Mouse (Mus musculus): ENCODE data around the gene Vezf1. TPM values are rescaled to one million over a fixed set of nuclear protein-coding genes. Genes with fewer than 3 reads are reported as not detected.

Vezf1 gene
- polyA plus RNA-seq, 1 experiment = 21.4 TPM

DNA sequence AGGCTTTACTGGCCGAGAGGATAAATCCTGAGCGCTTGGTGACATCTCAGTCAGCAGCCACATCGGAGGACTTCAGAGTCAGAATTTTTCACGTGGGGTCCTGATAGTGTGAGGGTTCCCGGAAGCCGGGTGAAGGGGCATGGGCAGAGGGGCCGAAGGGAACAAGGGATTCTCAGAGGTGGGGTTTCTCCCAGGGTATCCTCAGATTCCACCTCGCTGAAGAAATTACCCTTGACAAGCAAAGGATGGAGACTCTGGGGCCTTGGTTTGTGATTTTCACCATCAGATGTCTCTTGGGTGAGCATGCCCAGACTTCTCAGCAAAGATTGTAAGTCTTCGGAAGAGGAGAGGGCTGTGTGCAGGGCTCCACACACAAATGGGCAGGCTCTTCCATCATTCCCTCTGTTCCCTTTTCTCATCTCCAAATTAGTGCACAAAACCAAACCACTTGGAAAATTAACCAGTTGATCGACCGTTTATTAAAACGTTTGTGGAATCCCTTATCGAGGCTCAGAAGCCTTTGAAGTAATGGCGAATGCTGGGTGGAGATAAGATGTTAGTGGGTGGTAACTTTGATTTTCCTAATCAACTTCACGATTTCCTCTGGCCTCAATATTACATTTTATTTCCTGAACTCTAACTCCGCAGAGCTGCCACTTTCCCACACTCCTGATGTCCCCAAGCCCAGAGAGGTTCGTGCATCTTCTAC lies 30.1 kb downstream of the Vezf1 start, which contains the start of gene Cuedc1:
Cuedc1 (plus strand) TSS at position 38 of the 709 bp plus-strand sequence.
- H3K36me3 ChIP-seq (ENCODE audit: control insufficient read depth, insufficient read depth, low read length) = no peaks in the 10 kb centered on the region
- H3K27me3 ChIP-seq (replicated peaks; ENCODE audit: control insufficient read depth, insufficient read depth, low read length) = no peaks in the 10 kb centered on the region
- peak within 1 kb of the TSS; percentile 83 for H3K4me3 ChIP-seq (ENCODE audit: insufficient read depth, low read depth, low read length)
- H3K27ac ChIP-seq (ENCODE audit: insufficient read depth, low read depth, low read length) = peak within 1 kb of the TSS; percentile 95
- no peak for DNase-seq
- H3K4me1 ChIP-seq (ENCODE audit: control insufficient read depth, insufficient read depth, low read length) = no peaks in the 10 kb centered on the region; the same call in 1 of the 2 replicates
- WGBS = 37% methylated on average over 17 of the region's 17 CpGs
- TF ChIP-seq POLR2A (IDR thresholded peaks at IDR 0.05; ENCODE audit: low read depth, low read length) = no peak
- no peak for TF ChIP-seq CTCF (conservative IDR thresholded peaks at IDR 0.05; ENCODE audit: insufficient read depth, insufficient read length, low read depth, low read length)

DNA sequence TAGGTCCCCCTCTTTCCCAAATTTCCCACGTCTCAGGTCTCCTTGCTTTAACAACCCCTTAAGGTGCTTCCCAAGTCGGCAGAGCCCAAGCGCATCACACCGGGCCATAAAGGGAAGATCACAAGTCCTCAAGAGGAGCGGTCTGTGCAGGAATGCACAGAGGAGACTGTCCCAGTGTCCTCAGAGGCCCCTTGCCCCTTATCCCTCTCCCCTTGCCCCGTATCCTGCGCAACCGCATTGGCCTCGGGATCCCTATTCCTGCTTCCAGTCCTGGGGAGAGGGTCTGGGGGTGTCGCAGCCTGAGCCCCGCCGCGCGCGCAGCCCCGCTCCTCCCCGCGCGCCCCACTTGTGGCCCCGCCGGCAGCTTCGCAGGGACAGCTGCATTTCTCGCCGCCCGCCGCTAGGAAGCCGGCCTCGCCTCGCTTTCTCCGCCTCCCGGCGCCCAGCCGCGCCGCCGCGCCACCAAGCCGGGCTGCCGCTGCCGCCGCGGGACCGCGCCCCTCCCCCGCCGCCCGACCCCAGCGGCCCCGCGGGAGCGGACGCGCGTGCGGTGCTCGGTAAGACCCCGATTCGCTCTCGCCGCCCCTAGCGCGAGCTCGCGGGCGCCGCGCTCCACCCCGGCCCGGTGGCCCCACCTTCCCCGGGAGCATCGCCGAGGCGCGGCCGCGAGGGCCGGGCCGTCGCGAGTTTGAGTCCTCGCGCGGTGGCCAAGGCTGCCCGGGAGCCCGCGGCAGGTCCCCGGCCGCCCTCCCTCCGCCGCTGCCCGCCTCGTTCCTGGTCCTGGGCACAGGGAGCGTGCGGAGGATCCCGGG lies 30.9 kb downstream of the Vezf1 start:
- TF ChIP-seq CTCF (conservative IDR thresholded peaks at IDR 0.05; ENCODE audit: insufficient read depth, insufficient read length, low read depth, low read length) (no peak; the same call in 1 of the 2 replicates), POLR2A (IDR thresholded peaks at IDR 0.05; ENCODE audit: low read depth, low read length) (no peak)

DNA sequence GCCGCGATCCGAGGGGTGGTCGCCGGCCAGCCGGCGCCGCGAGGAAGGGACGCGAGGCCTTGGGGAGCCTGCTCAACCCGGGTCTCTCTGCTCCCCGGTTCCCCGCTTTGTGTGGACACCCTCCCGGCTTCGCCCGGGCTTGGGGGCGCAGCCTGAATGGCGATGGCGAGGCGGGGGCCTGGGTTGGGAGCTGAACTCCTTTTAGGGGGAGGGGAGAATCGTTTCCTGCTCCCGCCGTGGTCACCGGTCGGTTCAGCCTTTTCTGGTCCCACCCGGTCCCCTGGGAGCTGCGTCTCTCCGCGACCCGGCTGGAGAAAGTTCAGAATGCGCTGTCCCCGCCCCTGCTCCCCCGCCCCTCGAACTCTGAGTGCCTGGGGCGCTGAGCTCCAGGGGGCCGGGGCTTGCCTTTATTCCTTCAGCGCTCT lies 31.5 kb downstream of the Vezf1 start:
- no peaks in the 10 kb centered on the region for H3K36me3 ChIP-seq (ENCODE audit: control insufficient read depth, insufficient read depth, low read length)
- peak overlapping the region; percentile 83 for H3K4me3 ChIP-seq (ENCODE audit: insufficient read depth, low read depth, low read length)
- H3K4me1 ChIP-seq (ENCODE audit: control insufficient read depth, insufficient read depth, low read length) = no peaks in the 10 kb centered on the region; the same call in 1 of the 2 replicates
- WGBS = under 1% methylated on average over 36 of the region's 38 CpGs
- peak overlapping the region; percentile 95 for H3K27ac ChIP-seq (ENCODE audit: insufficient read depth, low read depth, low read length)
- TF ChIP-seq CTCF (conservative IDR thresholded peaks at IDR 0.05; ENCODE audit: insufficient read depth, insufficient read length, low read depth, low read length) (no peak), POLR2A (IDR thresholded peaks at IDR 0.05; ENCODE audit: low read depth, low read length) (peak; percentile 35)
- H3K27me3 ChIP-seq (replicated peaks; ENCODE audit: control insufficient read depth, insufficient read depth, low read length) = no peaks in the 10 kb centered on the region
- DNase-seq = peak; percentile 90

More for the DNA sequence above, 30.9 kb downstream of the Vezf1 start:
- Histone ChIP-seq H3K36me3 (ENCODE audit: control insufficient read depth, insufficient read depth, low read length) (no peaks in the 10 kb centered on the region), H3K27me3 (replicated peaks; ENCODE audit: control insufficient read depth, insufficient read depth, low read length) (no peaks in the 10 kb centered on the region), H3K27ac (ENCODE audit: insufficient read depth, low read depth, low read length) (peak overlapping the region; percentile 95), H3K4me3 (ENCODE audit: insufficient read depth, low read depth, low read length) (peak overlapping the region; percentile 83), H3K4me1 (ENCODE audit: control insufficient read depth, insufficient read depth, low read length) (no peaks in the 10 kb centered on the region; the same call in 1 of the 2 replicates)
- peak; percentile 80 for DNase-seq
- WGBS = 1% methylated on average over 95 of the region's 95 CpGs

DNA sequence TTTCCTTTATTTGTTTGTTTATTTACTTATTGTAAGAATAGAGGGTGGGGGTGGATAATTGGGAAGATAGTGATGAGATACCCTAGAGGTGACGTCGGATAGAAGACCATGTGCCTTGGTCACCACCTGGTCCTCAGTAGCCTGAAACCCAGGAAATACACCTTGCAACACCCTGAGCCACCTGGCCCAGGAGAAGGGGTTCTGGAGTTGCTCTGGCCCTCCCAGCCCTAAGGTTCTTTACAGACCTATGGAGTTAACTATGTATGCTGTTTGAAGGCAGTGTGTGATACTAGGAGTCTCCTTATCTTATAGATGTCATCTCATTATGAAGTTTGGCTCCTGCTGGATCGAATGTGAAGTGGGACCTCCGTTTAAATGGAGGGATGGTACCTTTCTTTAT lies 32.1 kb downstream of the Vezf1 start:
- no peaks in the 10 kb centered on the region for H3K36me3 ChIP-seq (ENCODE audit: control insufficient read depth, insufficient read depth, low read length)
- no peak overlapping the region; the same call in 1 of the 2 replicates for H3K4me3 ChIP-seq (ENCODE audit: insufficient read depth, low read depth, low read length)
- no peak for DNase-seq
- no peak for TF ChIP-seq CTCF (conservative IDR thresholded peaks at IDR 0.05; ENCODE audit: insufficient read depth, insufficient read length, low read depth, low read length)
- no peak for TF ChIP-seq POLR2A (IDR thresholded peaks at IDR 0.05; ENCODE audit: low read depth, low read length)
- no peaks in the 10 kb centered on the region for H3K27me3 ChIP-seq (replicated peaks; ENCODE audit: control insufficient read depth, insufficient read depth, low read length)
- 47% methylated on average over 4 of the region's 4 CpGs for WGBS
- H3K4me1 ChIP-seq (ENCODE audit: control insufficient read depth, insufficient read depth, low read length) = no peaks in the 10 kb centered on the region; the same call in 1 of the 2 replicates
- H3K27ac ChIP-seq (ENCODE audit: insufficient read depth, low read depth, low read length) = peak overlapping the region; percentile 95

DNA sequence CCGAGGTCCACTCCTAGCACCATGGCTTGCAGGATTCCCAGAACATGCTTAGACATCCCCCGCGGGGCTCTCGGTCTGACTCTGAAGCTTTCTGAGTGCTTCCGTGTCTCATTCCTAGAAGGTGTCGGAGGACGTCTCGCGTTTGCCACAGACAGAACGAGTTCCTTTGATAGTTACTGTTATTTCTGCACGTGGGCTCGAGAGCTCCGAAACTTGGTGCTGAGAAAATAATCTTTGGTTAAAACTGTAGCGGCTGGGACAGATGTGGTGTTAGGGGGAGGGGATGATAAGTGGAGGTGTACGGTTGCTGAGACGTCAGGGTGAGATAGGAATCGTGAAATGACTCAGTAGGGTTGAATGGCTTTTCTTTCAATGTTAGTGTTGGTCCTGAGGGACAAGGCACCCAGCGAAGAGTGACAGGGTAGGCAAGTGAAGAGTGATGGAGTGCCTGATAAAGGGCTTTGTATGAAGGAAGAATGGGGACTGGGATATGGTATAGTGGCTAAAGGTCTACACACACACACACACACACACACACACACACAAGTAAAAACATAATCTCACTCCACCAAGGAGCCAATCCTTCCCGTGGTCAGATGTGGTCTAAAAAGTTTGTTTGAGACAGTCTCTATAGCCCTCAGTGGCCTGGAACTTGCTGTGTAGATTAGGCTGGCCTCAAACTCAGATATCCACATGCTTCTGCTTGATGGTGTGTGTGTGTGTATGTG lies 35.3 kb downstream of the Vezf1 start:
- DNase-seq = no peak
- WGBS = 95% methylated on average over 19 of the region's 19 CpGs
- TF ChIP-seq CTCF (conservative IDR thresholded peaks at IDR 0.05; ENCODE audit: insufficient read depth, insufficient read length, low read depth, low read length) (no peak), POLR2A (IDR thresholded peaks at IDR 0.05; ENCODE audit: low read depth, low read length) (no peak)
- Histone ChIP-seq H3K4me1 (ENCODE audit: control insufficient read depth, insufficient read depth, low read length) (peaks cover 8% of the 10 kb centered on the region; the same call in 1 of the 2 replicates), H3K36me3 (ENCODE audit: control insufficient read depth, insufficient read depth, low read length) (no peaks in the 10 kb centered on the region), H3K4me3 (ENCODE audit: insufficient read depth, low read depth, low read length) (no peak overlapping the region), H3K27ac (ENCODE audit: insufficient read depth, low read depth, low read length) (no peak overlapping the region), H3K27me3 (replicated peaks; ENCODE audit: control insufficient read depth, insufficient read depth, low read length) (no peaks in the 10 kb centered on the region)

DNA sequence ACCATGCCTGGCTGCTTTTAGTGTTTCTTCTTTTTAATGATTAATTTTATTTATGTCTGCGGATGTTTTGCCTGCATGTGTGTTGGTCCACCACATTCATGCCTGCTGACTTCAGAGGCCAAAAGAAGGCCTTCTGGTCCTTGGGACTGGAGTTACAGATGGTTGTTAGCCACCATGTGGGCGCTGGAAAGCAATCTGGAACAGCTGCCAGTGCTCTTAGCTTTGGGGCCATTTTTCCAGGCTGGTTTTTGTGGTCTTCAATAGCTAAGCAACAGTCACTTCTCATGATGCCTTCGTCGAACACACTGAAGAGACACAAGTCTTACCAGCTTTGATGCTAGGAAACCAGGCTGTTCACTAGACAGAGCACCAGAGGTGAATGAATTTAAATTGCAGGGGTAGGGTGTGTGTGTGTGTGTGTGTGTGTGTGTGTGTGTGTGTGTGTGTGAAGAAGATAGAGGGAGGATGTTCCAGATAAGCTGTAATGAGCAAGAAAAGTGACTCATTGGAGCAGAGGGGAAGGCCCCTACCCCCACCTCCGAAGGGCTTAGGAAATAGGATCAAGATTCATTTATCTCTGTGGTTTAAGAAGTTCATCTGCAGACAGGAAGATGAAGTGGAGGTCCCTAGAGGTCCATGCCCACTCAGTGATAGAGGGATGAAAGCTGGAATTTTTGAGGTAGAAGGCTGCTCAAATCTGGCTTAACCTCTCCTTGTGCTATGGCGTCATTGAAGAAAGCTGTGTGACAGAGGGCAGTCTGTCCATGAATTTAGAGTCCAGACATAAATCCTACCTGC lies 37.6 kb downstream of the Vezf1 start:
- H3K4me1 ChIP-seq (ENCODE audit: control insufficient read depth, insufficient read depth, low read length) = peaks cover 8% of the 10 kb centered on the region; the same call in 1 of the 2 replicates
- no peak overlapping the region for H3K4me3 ChIP-seq (ENCODE audit: insufficient read depth, low read depth, low read length)
- TF ChIP-seq POLR2A (IDR thresholded peaks at IDR 0.05; ENCODE audit: low read depth, low read length) = no peak
- TF ChIP-seq CTCF (conservative IDR thresholded peaks at IDR 0.05; ENCODE audit: insufficient read depth, insufficient read length, low read depth, low read length) = no peak
- no peak for DNase-seq
- 63% methylated on average over 6 of the region's 6 CpGs for WGBS
- H3K27ac ChIP-seq (ENCODE audit: insufficient read depth, low read depth, low read length) = peak overlapping the region; percentile 47; the same call in 1 of the 2 replicates
- no peaks in the 10 kb centered on the region for H3K36me3 ChIP-seq (ENCODE audit: control insufficient read depth, insufficient read depth, low read length)
- H3K27me3 ChIP-seq (replicated peaks; ENCODE audit: control insufficient read depth, insufficient read depth, low read length) = no peaks in the 10 kb centered on the region

Data from kidney, adult 2 months (tissue).